Mouse (Mus musculus): Measurements from ENCODE around the gene Msh3.
"Not testable (repeated sequence)": the region's sequence is repeated elsewhere in the genome, so short reads cannot be mapped to it uniquely, and the experiment has no call there.

Msh3 gene

DNA sequence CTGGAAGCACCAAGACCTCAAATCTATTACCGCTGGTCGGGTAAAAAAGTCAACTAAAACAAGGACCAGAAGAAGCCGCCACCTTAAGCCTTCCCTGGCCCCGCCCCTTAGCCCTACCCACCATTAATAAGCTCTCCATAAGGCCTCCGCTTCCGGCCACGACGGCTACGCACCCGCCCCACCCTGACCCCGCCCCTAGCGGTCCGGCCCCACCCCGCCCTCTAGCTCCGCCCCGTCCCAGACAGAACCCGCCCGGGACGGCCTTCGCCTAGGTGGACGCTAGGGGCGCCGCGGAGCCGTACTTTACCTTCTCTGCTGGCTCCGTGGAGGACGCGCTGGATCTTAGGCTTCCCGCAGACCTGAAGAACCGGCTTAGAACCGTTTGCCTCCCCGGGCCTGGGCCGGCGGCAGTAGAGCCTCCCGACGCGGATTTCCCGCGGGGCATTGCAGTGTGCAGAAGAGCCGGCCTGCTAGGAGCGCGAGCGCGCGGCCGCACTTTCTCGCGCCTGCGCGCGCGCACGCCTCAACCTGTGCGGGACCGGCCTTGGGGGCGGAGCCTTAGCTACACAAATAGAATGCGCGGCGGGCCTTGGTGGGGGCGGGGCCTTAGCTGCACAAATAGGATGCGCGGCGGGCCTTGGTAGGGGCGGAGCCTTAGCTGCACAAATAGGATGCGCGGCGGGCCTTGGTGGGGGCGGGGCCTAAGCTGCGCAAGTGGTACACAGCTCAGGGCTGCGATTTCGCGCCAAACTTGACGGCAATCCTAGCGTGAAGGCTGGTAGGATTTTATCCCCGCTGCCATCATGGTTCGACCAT is at the start of gene Msh3, which contains the start of gene Dhfr:
Gene Msh3 (minus strand): TSS at position 548 of the 816 bp plus-strand sequence.
Gene Dhfr (plus strand): TSS at position 271 of the 816 bp plus-strand sequence.
- peak; percentile 99 for DNase-seq (ENCODE audit: low read depth, low spot score)

DNA sequence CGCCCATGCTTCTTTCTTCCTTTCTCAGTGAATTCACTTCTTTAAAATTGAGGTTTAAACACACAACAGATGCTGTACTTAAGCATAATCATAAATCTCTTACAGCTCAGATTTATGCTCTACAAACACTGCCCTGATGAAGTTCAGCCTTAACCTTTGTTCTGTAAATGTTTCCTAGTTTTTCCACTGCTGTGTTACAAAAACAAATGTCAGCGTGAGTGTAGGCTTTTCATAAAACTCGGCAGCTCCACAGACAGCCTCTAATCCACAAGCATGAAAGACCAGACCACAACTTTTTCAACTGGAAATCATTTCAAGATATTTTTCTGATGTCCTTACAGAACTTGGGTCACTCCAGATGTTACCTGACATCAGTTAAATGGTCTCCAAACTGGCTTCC is 48.7 kb upstream of the Msh3 start:
- no peak for DNase-seq (ENCODE audit: low read depth, low spot score)

DNA sequence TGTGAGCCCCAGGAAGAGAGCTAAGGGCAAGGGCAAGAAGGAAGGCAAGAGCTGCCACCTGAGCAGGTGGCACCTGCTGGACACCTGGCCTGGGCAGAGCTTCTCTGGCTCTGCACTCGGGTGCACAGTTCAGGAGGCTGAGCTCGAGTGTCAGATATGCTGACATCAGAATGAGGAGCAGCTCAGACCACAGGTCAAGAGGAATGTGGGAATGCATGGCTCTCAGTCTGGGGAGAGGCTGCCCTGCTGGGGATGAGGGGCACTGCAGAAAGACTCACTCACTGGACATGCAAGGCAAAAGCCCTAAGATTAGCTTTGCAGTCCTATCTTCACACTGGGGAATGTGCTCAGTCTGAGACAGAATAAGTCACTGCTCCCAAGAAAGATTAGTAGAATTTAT is 47.3 kb upstream of the Msh3 start:
- DNase-seq (ENCODE audit: low read depth, low spot score): no peak

DNA sequence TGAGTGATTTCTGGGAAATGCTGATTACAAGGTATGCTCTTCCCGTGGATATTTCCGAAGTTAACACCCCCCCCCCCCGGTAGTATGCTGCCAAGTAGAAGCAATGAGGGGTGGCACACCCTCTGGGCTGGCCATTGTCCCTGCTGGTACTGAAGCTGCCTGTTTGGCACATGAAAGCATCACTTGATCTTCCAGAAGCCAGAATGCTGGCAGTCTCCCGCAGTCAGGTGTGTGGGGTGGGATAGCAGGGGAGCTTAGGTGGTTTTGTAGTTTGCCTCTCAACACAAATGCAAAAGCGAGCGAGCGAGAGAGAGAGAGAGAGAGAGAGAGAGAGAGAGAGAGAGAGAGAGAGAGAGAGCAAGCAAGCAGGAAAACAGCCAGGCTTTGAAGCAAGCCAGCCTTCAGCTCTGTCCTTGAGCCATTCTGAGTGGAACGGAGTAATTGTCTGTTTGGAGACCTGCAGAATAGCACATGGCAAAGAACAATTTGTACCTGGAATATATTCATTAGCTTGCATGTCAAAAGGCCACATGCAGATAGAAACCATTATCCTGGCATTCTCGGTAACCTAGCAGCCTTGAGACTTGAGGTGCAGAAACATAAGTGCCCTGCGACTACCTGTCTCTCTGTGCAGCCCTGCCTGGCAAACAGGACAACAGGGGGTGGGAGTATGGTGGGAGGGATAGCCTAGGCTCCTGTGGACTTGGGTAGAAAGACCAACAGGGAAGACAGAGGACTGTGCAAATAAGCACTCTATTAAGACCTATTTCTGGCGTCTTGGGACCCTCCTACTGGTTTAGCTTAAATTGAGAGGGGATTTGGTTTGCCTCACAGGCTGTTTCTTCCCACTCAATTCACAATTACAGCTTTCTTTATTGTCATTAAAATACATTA is 43.9 kb upstream of the Msh3 start:
- DNase-seq (ENCODE audit: low read depth, low spot score): no peak

DNA sequence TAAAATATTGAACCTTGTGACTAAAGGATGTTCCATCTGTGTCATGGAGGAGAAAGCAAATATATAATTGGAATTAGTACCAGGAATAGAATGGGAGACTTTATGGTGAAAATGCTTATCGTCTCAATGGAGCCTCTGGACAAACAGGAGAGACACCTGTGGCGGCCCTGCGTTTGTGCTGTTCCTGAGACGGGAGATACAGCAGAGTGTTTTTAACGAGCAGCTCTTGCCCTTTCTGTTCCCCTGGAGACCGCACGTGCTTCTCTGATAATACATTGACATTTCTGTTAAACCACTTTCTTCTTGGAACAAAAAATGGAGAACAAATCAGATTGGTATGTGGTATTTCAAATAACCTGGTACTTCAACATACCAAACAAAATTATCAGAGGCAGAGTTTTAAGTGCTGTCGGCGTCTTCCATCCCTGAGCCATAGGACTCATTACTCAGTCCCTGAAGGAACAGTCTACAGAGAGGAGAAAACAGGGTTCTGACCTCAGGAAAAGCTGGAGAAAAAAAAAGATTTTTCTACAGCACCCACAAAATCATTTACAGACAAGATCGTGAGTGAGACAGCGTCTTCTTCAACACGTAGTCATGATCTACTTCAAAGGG is 38.4 kb upstream of the Msh3 start:
- no peak for DNase-seq (ENCODE audit: low read depth, low spot score)

DNA sequence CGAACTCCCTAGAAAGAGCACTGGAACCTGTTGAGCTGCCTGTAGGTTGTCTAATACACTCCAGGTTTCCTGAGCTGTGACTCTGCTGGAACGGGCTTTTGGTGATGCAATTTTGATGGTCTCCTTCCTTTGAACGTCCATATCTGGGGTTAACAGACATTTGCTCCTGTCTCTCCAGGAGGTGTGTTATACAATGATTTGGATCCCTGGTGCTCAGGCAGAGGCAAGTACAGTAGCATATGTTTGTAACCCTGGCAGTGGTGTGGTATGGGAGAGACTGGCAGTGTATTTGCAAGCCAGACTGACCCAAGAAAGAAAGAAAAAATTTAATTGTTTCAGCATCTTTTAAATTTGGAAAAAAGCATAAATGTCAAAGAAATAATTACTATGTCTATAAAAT is 32.6 kb upstream of the Msh3 start:
- DNase-seq (ENCODE audit: low read depth, low spot score): no peak

DNA sequence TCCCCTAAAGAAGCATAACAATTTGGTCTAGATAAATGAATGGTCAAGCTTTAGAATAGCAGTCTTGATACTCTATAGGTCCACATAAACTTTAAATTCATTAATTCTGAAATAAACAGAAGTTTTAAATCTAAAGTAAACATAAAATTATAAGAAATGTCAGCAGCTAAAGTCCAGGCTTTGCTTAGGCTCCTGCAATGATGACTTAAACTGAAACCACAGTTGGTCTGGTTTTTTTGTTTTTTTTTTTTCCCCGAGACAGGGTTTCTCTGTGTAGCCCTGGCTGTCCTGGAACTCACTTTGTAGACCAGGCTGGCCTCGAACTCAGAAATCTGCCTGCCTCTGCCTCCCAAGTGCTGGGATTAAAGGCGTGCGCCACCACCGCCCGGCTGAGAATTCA is 16.7 kb upstream of the Msh3 start:
- not testable (repeated sequence) for DNase-seq (ENCODE audit: low read depth, low spot score)

DNA sequence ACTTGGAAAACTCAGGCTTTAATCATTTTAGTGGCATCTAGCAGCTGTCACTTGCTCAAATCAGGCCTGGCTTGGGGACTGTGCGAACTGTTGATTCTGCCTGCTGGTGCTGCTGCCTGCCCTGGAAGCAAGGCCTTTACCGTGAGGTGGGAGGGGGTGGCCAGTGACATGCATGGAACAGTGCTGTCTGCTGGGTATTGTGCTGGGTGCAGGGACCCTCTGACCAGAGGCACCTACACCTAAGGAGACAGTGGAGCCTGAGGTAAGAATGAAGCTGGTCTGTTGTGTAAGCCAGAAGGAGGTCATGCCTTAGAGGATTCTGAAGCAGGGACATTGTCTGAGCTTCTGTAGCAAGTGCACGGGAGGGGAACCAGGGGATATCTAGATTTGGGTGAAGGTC is 16.0 kb upstream of the Msh3 start:
- no peak for DNase-seq (ENCODE audit: low read depth, low spot score)

DNA sequence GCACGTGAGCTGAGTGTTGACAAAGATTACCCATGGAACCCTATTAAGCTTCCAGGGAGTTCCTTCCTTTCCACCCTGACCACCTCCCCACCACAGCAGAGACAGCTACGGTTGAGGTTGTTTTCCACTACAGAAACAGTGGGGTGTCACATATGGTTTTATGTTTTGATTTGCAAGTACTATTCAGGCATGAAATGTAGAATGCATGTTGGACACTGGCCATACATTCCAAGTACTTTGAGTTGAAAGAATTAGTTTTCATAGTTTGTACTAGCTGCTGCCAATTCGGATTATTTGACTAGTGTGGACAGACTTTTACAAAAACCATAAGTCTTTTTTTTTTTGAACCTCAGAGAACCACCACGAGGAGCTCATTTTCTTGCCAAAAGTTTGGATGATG is 10.5 kb upstream of the Msh3 start:
- DNase-seq (ENCODE audit: low read depth, low spot score): no peak

DNA sequence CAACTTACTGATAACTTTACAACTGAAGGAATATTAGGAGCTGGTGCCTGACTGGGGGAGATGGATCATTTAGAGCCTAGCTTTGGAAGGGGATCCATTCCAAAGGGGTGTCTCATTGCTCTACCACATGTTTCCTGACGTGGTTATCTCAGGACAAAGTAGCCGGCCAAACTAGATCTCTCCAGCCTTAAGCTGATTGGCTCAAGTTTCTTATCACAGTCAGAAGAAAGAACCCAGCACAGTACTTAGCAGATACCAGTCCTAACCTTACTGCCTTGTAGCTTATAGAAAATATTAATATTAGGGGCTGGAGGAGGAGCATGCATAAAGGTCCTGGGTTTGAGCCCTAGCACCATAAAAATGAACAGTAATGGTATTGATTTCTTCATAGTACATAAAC is 6.8 kb upstream of the Msh3 start:
- DNase-seq (ENCODE audit: low read depth, low spot score): no peak

DNA sequence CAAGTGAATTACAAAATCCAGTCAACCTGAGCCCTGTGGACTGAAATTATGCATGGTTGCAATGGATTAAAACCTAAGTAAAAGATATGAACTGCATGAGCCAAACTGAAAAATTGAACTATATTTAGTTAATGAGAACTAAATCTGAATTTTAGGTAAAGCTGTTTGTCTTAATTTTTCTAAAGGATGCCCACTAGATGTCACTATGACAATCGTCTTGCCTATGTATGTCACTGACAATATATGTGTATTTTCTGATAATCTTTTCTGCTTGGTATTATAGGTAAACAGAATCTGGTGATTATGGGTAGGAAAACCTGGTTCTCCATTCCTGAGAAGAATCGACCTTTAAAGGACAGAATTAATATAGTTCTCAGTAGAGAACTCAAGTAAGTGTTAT is 2.8 kb upstream of the Msh3 start:
- DNase-seq (ENCODE audit: low read depth, low spot score): no peak

DNA sequence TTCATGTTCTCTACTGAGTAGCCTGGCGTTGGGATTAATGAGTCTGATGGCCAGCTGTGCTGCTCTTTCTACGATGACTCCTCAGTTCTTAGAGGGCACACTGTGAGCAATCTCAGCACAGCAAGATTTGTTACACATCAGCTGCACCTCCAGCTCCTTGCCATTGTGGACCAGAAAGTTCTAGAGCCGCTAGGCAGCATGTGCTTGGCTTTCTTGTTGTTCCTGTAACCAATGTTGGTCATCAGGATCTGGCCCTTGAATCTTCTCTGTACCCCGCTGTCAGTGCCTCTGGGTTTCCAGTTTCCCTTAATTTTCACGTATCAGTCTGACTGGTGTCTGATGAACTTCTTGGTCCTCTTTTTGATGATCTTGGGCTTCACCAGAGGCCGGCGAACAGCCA is 1.6 kb upstream of the Msh3 start:
- no peak for DNase-seq (ENCODE audit: low read depth, low spot score)

DNA sequence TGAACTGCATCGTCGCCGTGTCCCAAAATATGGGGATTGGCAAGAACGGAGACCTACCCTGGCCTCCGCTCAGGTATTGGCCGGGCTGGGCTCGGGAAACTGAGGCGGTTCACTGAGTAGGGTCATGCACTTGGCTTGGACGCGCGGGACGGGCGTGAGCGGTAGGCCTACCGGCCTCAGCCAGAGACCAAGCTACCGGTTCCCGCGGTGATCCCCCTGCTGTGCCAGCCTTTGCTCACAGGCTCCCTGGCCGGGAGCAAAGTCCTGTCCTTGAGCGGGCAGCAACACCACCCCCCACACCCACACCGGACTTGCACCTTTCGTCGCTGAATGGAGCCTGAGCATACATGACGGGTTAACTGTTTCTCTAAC is 455 bp upstream of the Msh3 start:
- no peak for DNase-seq (ENCODE audit: low read depth, low spot score)

DNA sequence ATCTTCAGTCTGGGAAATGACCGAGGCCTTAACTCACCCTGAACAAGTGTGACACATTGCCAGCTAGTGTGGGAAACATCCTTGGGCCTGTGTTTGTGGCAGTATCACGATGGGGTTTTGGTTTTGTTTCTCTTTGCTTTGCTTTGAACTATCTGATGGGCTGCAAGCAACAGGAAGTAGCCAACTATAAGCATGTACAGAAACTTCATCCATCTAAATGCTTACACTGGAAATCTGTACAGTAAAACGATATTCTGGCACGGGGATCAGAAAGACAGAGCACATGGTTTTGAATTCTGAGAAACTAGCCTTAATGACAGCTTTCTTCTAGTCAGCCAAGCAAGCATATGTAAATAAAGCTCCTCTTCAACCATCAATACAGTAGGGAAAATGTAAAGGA is 847 bp downstream of the Msh3 start:
- no peak for DNase-seq (ENCODE audit: low read depth, low spot score)

DNA sequence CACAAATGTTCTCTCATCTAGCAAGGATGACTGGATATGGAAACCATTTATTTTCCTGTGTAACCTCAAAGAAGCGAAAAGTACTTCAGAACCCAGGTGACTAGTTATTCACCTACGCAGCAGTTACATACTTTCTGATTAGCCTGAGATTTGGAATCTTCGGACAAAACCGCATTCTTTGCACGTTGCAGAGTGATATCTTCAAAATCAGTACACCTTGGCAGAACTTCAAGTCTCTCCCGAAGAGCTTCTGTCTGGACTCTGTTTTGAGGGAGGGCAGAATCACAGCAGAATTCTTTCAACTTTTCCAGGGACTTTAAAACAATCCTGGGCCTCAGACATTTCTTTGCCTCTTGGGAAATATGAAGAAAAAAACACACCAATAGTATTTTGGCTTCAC is 3.7 kb downstream of the Msh3 start:
- no peak for DNase-seq (ENCODE audit: low read depth, low spot score)

DNA sequence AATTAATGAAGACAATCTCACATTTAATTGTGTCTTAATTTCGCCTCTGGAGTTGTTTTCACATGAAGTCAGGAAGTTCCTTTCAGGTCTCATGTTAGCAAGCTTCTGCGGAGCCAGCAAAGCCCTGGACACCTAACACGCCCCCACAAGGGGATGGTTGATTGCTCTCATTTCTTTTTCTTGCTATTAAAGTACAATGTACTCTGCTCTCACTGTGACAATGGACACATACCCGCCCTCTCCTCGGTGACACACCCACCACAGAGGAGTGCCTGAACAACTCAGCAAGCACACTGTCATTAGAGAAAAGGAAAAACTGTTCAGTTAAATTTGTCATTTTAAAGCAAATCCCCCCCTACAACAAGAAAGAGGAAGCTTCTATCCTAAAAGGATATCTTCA is 8.5 kb downstream of the Msh3 start:
- DNase-seq (ENCODE audit: low read depth, low spot score): no peak

DNA sequence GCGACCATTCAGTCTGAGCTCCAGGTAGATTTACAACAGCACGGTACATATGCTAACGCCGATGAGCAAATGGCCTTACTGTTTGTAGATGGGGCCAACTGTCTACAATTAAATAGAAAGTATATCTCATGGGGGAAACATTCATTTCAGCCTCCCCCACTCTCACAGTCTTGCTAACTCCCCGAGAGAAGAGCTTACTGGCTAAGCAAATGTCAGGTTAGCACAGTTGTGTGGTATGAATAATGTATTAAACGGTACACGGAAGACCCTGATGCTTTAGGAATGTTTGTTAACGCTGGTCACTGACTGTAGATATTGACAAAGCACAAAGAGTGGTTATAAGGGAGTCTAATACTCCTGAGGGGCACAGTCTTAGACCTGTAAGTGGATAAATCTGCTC is 10.8 kb downstream of the Msh3 start:
- no peak for DNase-seq (ENCODE audit: low read depth, low spot score)

DNA sequence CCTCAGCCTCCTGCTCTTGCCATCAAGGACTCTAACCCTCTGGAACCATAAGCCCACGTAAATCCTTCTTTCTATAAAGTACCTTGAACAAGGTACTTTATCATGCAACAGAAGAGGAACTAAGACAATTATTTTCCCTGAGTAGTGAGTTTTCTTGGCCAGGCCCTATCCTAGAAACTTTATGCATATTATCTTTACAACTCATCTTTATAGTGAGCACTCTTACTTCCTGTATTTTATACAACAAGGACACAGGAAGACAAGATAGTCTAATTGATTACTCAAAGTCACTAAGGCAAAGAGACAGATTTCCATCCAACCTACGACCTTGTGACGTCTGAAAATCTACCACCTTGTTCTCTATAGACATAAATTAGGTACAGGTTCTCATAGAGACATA is 15.0 kb downstream of the Msh3 start:
- DNase-seq (ENCODE audit: low read depth, low spot score): no peak

DNA sequence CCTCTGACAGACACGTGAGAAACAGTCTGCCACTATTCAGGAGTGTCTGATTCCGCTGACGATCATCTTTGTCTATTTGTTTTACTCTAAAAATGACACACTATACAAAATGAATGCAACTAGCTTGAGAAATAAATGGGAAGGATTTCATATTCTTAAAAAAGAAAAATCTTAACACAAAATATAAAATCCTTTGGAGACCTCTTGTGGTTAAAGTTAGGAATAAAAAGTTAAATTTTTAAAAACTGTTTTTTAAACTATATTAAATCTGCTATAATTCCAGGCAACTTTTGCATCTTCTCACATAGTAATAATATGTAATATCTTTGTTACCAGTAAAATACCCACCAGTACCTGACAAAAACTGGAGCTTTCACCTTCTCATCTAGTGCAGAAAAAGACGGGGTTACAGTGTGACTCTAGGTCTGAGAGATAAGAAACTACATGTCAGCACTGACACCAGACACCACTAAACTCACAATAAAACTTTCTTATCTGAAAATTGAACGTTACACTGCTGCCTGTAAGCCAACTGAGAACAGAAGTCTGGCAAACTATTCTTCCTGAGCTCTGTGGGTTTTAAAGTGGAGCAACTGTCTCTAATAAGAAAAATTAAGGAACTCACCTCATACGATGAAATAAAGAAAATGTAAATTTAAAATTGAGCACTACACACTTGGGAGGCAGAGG is 16.9 kb downstream of the Msh3 start:
- DNase-seq (ENCODE audit: low read depth, low spot score): no peak

DNA sequence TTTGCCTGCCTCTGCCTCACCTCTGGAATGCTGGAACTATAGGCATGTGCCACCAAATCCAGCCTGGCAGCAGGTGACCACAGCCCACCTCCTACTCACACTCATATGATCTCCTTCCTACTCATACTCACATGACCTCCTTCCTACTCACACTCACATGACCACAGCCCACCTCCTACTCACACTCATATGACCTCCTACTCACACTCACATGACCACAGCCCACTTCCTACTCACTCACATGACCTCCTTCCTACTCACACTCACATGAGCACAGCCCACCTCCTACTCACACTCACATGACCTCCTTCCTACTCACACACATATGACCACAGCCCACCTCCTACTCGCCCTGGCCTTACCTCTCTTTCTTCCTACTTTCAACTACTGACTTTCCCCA is 17.9 kb downstream of the Msh3 start:
- DNase-seq (ENCODE audit: low read depth, low spot score): no peak

DNA sequence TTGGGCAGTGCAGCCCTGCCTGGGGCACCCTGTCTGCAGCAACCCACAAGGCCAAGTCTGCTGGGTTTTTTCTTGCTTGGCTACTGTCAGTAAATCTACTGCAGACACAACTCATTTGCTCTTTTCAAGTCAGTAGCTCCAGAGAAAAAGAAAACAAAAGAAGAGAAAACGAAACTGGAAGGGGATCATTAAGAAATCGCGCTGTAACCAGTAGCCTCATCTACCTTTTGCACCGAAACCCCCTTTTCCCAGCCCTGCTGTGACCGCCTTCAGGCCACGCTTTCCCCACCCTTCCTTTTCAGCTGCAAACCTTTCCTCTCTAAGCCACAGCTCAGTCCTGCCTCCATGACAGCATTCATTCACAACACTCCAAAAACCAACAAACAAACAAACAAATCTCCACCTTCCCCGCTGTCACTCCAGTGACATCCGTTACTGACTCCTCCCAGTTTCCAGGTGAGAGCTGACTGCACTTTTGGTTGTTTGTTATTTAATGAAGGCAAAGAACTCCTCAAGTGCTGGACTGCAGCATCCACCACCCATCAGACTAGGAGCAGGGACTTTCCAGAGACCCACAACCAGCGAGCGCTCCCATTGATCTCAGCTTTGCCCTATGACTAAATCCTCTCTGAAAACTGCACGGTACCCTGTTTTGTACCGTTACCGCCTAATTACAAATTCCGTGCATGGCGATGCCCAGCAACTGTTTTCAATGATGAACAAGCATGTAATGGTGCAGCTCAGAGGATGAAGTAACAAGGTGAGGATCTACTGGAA is 22.5 kb downstream of the Msh3 start:
- no peak for DNase-seq (ENCODE audit: low read depth, low spot score)
